Comparison of ENCODE assay signal across 7 mouse cellular contexts in the genomic region with DNA sequence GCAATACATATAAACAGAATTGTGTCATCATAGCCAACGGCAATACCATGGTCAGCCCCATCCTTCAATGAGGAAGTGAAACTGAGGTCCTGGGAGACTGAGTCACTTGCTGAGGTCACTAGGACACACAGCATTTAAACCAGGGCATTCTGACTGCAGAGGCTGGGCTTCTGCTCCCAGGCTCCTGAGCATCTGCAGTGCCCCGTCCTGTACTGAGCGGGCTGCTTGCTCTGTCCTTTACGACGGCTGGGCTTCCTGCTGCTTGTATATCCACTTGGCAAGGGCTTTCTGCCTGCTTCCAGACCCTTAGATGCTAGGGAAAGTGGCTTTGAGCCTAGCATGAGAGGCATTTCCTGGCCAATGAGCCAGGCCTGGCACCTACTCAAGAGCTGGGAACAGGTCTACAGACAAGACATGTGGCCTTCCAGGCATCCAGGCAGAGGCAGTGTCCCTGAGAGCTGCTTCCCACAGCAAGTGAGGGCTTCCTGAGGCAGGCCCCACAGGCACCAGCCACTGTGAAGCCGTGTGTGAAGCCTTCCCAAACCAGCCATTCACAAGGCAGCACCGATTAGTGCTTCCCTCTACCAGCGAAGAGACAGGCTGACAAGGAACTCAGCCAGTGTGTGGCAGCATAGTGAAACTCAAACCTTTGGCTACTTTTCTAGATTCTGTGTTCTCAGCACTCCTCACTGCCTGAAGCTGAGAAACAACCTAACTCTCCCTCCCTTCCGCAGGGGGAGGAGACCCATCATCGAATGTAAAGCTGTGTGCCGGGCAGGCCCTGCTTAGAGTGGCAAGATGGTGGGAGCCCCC. TPM values are rescaled to one million over a fixed set of nuclear protein-coding genes. Genes with fewer than 3 reads are reported as not detected.
A peak's percentile ranks its signal among the peaks of the same experiment; 100 is the strongest.
DNase-seq lines count a peak whose midpoint lies in the region; ATAC-seq lines count a peak whose summit lies in the region.

No protein-coding gene starts in this region.

- H3K4me1 ChIP-seq in hindbrain, embryonic 14.5 days (replicated peaks; ENCODE audit: control insufficient read depth, insufficient read depth, low read length): peaks cover 9% of the 10 kb centered on the region
- H3K4me1 ChIP-seq in megakaryocyte, embryonic 14.5 days: peaks cover 77% of the 10 kb centered on the region
- peaks cover 17% of the 10 kb centered on the region; the same call in 1 of the 2 replicates for H3K4me1 ChIP-seq in stomach, embryonic 14.5 days (ENCODE audit: control insufficient read depth, insufficient read depth, low read length)

- peak overlapping the region; percentile 48 for H3K27ac ChIP-seq in hindbrain, embryonic 14.5 days
- peak overlapping the region; percentile 80 for H3K27ac ChIP-seq in stomach, embryonic 14.5 days (ENCODE audit: low read length)

- H3K4me3 ChIP-seq in hindbrain, embryonic 14.5 days (replicated peaks; ENCODE audit: low read length): no peak overlapping the region
- H3K4me3 ChIP-seq in megakaryocyte, embryonic 14.5 days (replicated peaks): peak overlapping the region; percentile 42
- no peak overlapping the region for H3K4me3 ChIP-seq in stomach, embryonic 14.5 days (ENCODE audit: low read depth, low read length)

- H3K9me3 ChIP-seq in hindbrain, embryonic 14.5 days (ENCODE audit: control insufficient read depth, low read length): no peaks in the 10 kb centered on the region
- no peaks in the 10 kb centered on the region for H3K9me3 ChIP-seq in megakaryocyte, embryonic 14.5 days
- no peaks in the 10 kb centered on the region for H3K9me3 ChIP-seq in stomach, embryonic 14.5 days (ENCODE audit: control insufficient read depth, low read depth, low read length)

- intact Hi-C loops in left cerebral cortex, postnatal 14 days (cut with DNase I): loop anchor here (5.0 kb wide), 3 partner anchors 34 to 274 kb away; a partner anchor contains a TSS

- DNase-seq in adrenal gland, postnatal 25 days: peak; percentile 69
- DNase-seq in cerebellum, adult 9-11 months: peak; percentile 66
- DNase-seq in gastrocnemius, adult 8-10 months (ENCODE audit: low spot score in 2 of 2): peak; percentile 68 to 72
- peak; percentile 67 for DNase-seq in hindbrain, embryonic 14.5 days (ENCODE audit: low spot score)
- DNase-seq in left cerebral cortex, postnatal 14 days (ENCODE audit: low spot score in 2 of 2): peak; percentile 51 to 64

- H3K4me2 ChIP-seq in hindbrain, embryonic 14.5 days (replicated peaks): no peak overlapping the region
- no peak overlapping the region for H3K4me2 ChIP-seq in stomach, embryonic 14.5 days (replicated peaks; ENCODE audit: low read depth, low read length)

- peak; percentile 49; the same call in 1 of the 2 replicates for ATAC-seq in hindbrain, embryonic 14.5 days (ENCODE audit: low FRiP score)
- ATAC-seq in stomach, embryonic 14.5 days (ENCODE audit: insufficient number of reproducible peaks, insufficient read depth, low FRiP score, low read depth): 0 out of 2 replicates have a peak, but pooled peaks have one; percentile 9

- WGBS in hindbrain, embryonic 14.5 days: 35% methylated on average over 11 of the region's 11 CpGs
- WGBS in stomach, embryonic 14.5 days: 39% methylated on average over 11 of the region's 11 CpGs

- H3K27me3 ChIP-seq in hindbrain, embryonic 14.5 days (ENCODE audit: control insufficient read depth, insufficient read depth, low read length): no peaks in the 10 kb centered on the region
- no peaks in the 10 kb centered on the region for H3K27me3 ChIP-seq in megakaryocyte, embryonic 14.5 days (replicated peaks)
- H3K27me3 ChIP-seq in stomach, embryonic 14.5 days (ENCODE audit: control insufficient read depth, insufficient read depth, low read length): no peaks in the 10 kb centered on the region

- no peaks in the 10 kb centered on the region for H3K36me3 ChIP-seq in hindbrain, embryonic 14.5 days (replicated peaks; ENCODE audit: control insufficient read depth, insufficient read depth)
- H3K36me3 ChIP-seq in megakaryocyte, embryonic 14.5 days (replicated peaks; ENCODE audit: low read length): peaks cover 55% of the 10 kb centered on the region
- H3K36me3 ChIP-seq in stomach, embryonic 14.5 days (ENCODE audit: control insufficient read depth, insufficient read depth, low read length): peaks cover 11% of the 10 kb centered on the region; the same call in 1 of the 2 replicates

- no peak overlapping the region for H3K9ac ChIP-seq in hindbrain, embryonic 14.5 days
- no peak overlapping the region for H3K9ac ChIP-seq in stomach, embryonic 14.5 days (replicated peaks; ENCODE audit: low read depth, low read length)

RNA-seq across cellular contexts. Expression of a gene that starts 32.5 kb away (rescaled TPM):
- 210 and 237 TPM in 2 replicates for total RNA-seq in adrenal gland, postnatal 25 days (2021)
- 1 to 10 TPM; 2.3 to 8.6 (median 7.3) TPM for total RNA-seq in gastrocnemius, adult 8-10 months (2022)
- polyA plus RNA-seq in hindbrain, embryonic 14.5 days (2014; fragmentation: Nextera tagmentation; extraction: Ambion mirVana): 19.4 and 21.1 TPM in 2 replicates
- total RNA-seq in left cerebral cortex, postnatal 14 days (2021): 10 to 100 TPM; 12.5 to 15.7 TPM
- 32.1 and 64.4 TPM in 2 replicates for polyA plus RNA-seq in megakaryocyte, embryonic 14.5 days (2012; ENCODE audit: insufficient read depth, low replicate concordance)
- 45.3 and 51.2 TPM in 2 replicates for polyA plus RNA-seq in stomach, embryonic 14.5 days (2014; fragmentation: Nextera tagmentation; extraction: Ambion mirVana)

RNA-seq across cellular contexts. Expression of a gene that starts 45.3 kb away (rescaled TPM):
- total RNA-seq in adrenal gland, postnatal 25 days (2021): 920 and 1,133 TPM in 2 replicates
- total RNA-seq in gastrocnemius, adult 8-10 months (2022): 10 to 100 TPM in 3 of 4 experiments, 1 to 10 TPM in 1; 5.8 to 10.9 (median 10.6) TPM
- polyA plus RNA-seq in hindbrain, embryonic 14.5 days (2014; fragmentation: Nextera tagmentation; extraction: Ambion mirVana): 110 and 144 TPM in 2 replicates
- 100 to 1,000 TPM; 171 to 188 TPM for total RNA-seq in left cerebral cortex, postnatal 14 days (2021)
- polyA plus RNA-seq in megakaryocyte, embryonic 14.5 days (2012; ENCODE audit: insufficient read depth, low replicate concordance): 263 and 491 TPM in 2 replicates
- 85.9 and 99.0 TPM in 2 replicates for polyA plus RNA-seq in stomach, embryonic 14.5 days (2014; fragmentation: Nextera tagmentation; extraction: Ambion mirVana)

Comparison
In these comparisons a context has a peak if more than half of its experiments do, and no peak if none do; other contexts are left out.
1. RNA of a gene that starts 32.5 kb away (total RNA-seq): 210 to 237 TPM in adrenal gland, postnatal 25 days; 12.5 to 15.7 TPM in left cerebral cortex, postnatal 14 days and 2.3 to 8.6 TPM in gastrocnemius, adult 8-10 months; every median in the first group is over 10 times any median in the second.
2. RNA of a gene that starts 45.3 kb away (total RNA-seq): 920 to 1,133 TPM in adrenal gland, postnatal 25 days and 171 to 188 TPM in left cerebral cortex, postnatal 14 days; 5.8 to 10.9 TPM in gastrocnemius, adult 8-10 months; every median in the first group is over 10 times any median in the second.
3. Peak in every context shown above with its lines, with median percentiles within 50 percentile points of each other: DNase-seq.